Mouse (Mus musculus): ENCODE measurements at regions not wholly inside any gene's neighbourhood (a gene's known extent, or its start where the extent isn't known, plus 50 kb on each side); places are given as distances from the start of the nearest gene placed in this dataset.

- TF ChIP-seq CTCF (IDR thresholded peaks at IDR 0.05; ENCODE audit: low read depth) = no peak
- no peak for TF ChIP-seq EP300 (optimal IDR thresholded peaks at IDR 0.05)
Observed at GRCm38 (mm10) chr1:190297666-190298327, 127.3 kb upstream of the Prox1 start.
